Mouse (Mus musculus) kidney, embryonic 16.5 days (tissue): Measurements from ENCODE around the gene Mipep. TPM values are rescaled to one million over a fixed set of nuclear protein-coding genes. Genes with fewer than 3 reads are reported as not detected.

Experiments used
- ATAC-seq: fragments of 200-750 bp; cut with Nextera tagmentation; 2 replicates; pipeline ENCODE4 v1.8.0; 2017; ENCODE audit warnings: moderate TSS enrichment; ENCODE audit not compliant: low FRiP score, low TSS enrichment
- H3K27ac ChIP-seq: fragments of 300-500 bp; sonication (generic); 2 replicates; pipeline ENCODE4 v1.5.1; 2014; ENCODE audit warnings: low read length
- H3K27me3 ChIP-seq: fragments of 300-500 bp; sonication (generic); 2 replicates; pipeline ENCODE4 v1.6.1; 2014; ENCODE audit warnings: low read length, control low read depth, mixed read lengths; ENCODE audit not compliant: insufficient read depth
- H3K36me3 ChIP-seq: fragments of 300-500 bp; sonication (generic); 2 replicates; pipeline ENCODE4 v1.6.1; 2014; ENCODE audit warnings: low read length, control low read depth, mixed read lengths; ENCODE audit not compliant: insufficient read depth
- H3K4me1 ChIP-seq: fragments of 300-500 bp; sonication (generic); 2 replicates; pipeline ENCODE4 v1.6.1; 2014; ENCODE audit warnings: low read length, control low read depth, mixed read lengths; ENCODE audit not compliant: insufficient read depth
- H3K4me2 ChIP-seq: fragments of 300-500 bp; sonication (generic); replicated peaks from 2 replicates; pipeline ENCODE4 v1.6.1; 2014; ENCODE audit warnings: low read depth, low read length
- H3K4me3 ChIP-seq: fragments of 300-500 bp; sonication (generic); 2 replicates; pipeline ENCODE4 v1.5.1; 2014; ENCODE audit warnings: mild to moderate bottlenecking, low read length
- H3K9ac ChIP-seq: fragments of 300-500 bp; sonication (generic); replicated peaks from 2 replicates; pipeline ENCODE4 v1.6.1; 2014; ENCODE audit warnings: low read length
- H3K9me3 ChIP-seq: fragments of 300-500 bp; sonication (generic); 2 replicates; pipeline ENCODE4 v1.6.1; 2016; ENCODE audit warnings: low read length, control low read depth
- WGBS: fragments of 180-500 bp; shearing (Covaris S2); extraction: QIAGEN DNeasy Blood & Tissue Kit; methylation state at CpG from one replicate; pipeline ENCODE4 v1.1.7; 2014; 5-methylcytosine and 5-hydroxymethylcytosine counted together
- polyA plus RNA-seq: library from polyadenylated mRNA; unstranded; fragments of >200 nt; fragmentation: Nextera tagmentation; extraction: Ambion mirVana; gene quantifications from 2 replicates; pipeline ENCODE4 v1.2.1, GENCODE M21; 2015

The Mipep gene
- polyA plus RNA-seq, 1 experiment from 2014 or later: 24.6 TPM

- ATAC-seq: no peak
Observed at GRCm38 (mm10) chr14:60809881-60810280, 25.5 kb downstream of the Mipep start.

GRCm38 (mm10) chr14:60811547-60811946 lies 27.2 kb downstream of the Mipep start:
- Histone ChIP-seq H3K27me3 (no peaks in the 10 kb centered on the region), H3K4me1 (no peaks in the 10 kb centered on the region), H3K36me3 (0 out of 2 replicates have a peak, but pooled peaks cover 6% of the 10 kb centered on the region), H3K4me3 (no peak overlapping the region), H3K9me3 (no peaks in the 10 kb centered on the region), H3K4me2 (no peak overlapping the region), H3K9ac (no peak overlapping the region), H3K27ac (no peak overlapping the region)
- 86% methylated on average over 4 of the region's 4 CpGs for WGBS
- ATAC-seq: no peak

More at GRCm38 (mm10) chr14:60809881-60810280, 25.5 kb downstream of the Mipep start:
- 89% methylated on average over 8 of the region's 8 CpGs for WGBS
- Histone ChIP-seq H3K4me3 (no peak overlapping the region), H3K36me3 (0 out of 2 replicates have a peak, but pooled peaks cover 6% of the 10 kb centered on the region), H3K9ac (no peak overlapping the region), H3K27ac (no peak overlapping the region), H3K4me1 (no peaks in the 10 kb centered on the region), H3K27me3 (no peaks in the 10 kb centered on the region), H3K4me2 (no peak overlapping the region), H3K9me3 (no peaks in the 10 kb centered on the region)

GRCm38 (mm10) chr14:60815098-60815497 lies 30.7 kb downstream of the Mipep start:
- 85% methylated on average over 5 of the region's 5 CpGs for WGBS
- Histone ChIP-seq H3K36me3 (0 out of 2 replicates have a peak, but pooled peaks cover 9% of the 10 kb centered on the region), H3K27ac (no peak overlapping the region), H3K9ac (no peak overlapping the region), H3K4me2 (no peak overlapping the region), H3K27me3 (no peaks in the 10 kb centered on the region), H3K4me1 (no peaks in the 10 kb centered on the region), H3K9me3 (no peaks in the 10 kb centered on the region), H3K4me3 (no peak overlapping the region)
- no peak for ATAC-seq

- Histone ChIP-seq H3K4me3 (no peak overlapping the region), H3K36me3 (0 out of 2 replicates have a peak, but pooled peaks cover 3% of the 10 kb centered on the region), H3K27ac (no peak overlapping the region), H3K4me2 (no peak overlapping the region), H3K9ac (no peak overlapping the region), H3K4me1 (no peaks in the 10 kb centered on the region), H3K27me3 (no peaks in the 10 kb centered on the region), H3K9me3 (no peaks in the 10 kb centered on the region)
- WGBS: 75% methylated on average over 5 of the region's 5 CpGs
- ATAC-seq: no peak
Observed at GRCm38 (mm10) chr14:60818045-60818444, 33.7 kb downstream of the Mipep start.

- Histone ChIP-seq H3K27me3 (no peaks in the 10 kb centered on the region), H3K36me3 (peaks cover 34% of the 10 kb centered on the region), H3K4me3 (no peak overlapping the region), H3K4me1 (no peaks in the 10 kb centered on the region), H3K9ac (no peak overlapping the region), H3K27ac (no peak overlapping the region), H3K9me3 (peaks cover 6% of the 10 kb centered on the region), H3K4me2 (no peak overlapping the region)
- WGBS: 81% methylated on average over 2 of the region's 2 CpGs
- ATAC-seq: no peak
Observed at GRCm38 (mm10) chr14:60830096-60830495, 45.7 kb downstream of the Mipep start.

GRCm38 (mm10) chr14:60836709-60837108 lies 52.3 kb downstream of the Mipep start:
- peaks cover 19% of the 10 kb centered on the region for H3K36me3 ChIP-seq
- H3K4me2 ChIP-seq: no peak overlapping the region
- no peak overlapping the region for H3K9ac ChIP-seq
- WGBS: 88% methylated on average over 6 of the region's 6 CpGs
- no peak for ATAC-seq
- no peaks in the 10 kb centered on the region for H3K27me3 ChIP-seq
- peaks cover 5% of the 10 kb centered on the region for H3K9me3 ChIP-seq
- no peak overlapping the region for H3K27ac ChIP-seq
- H3K4me3 ChIP-seq: no peak overlapping the region
- no peaks in the 10 kb centered on the region for H3K4me1 ChIP-seq

GRCm38 (mm10) chr14:60839654-60840053 lies 55.3 kb downstream of the Mipep start:
- Histone ChIP-seq H3K4me1 (no peaks in the 10 kb centered on the region), H3K9me3 (no peaks in the 10 kb centered on the region), H3K4me2 (no peak overlapping the region), H3K27ac (no peak overlapping the region), H3K4me3 (no peak overlapping the region), H3K9ac (no peak overlapping the region), H3K36me3 (no peaks in the 10 kb centered on the region), H3K27me3 (no peaks in the 10 kb centered on the region)
- ATAC-seq: no peak
- WGBS: 82% methylated on average over 8 of the region's 8 CpGs

- H3K9me3 ChIP-seq: no peaks in the 10 kb centered on the region
- no peak for ATAC-seq
- 72% methylated on average over 14 of the region's 14 CpGs for WGBS
- no peak overlapping the region for H3K4me3 ChIP-seq
- peaks cover 6% of the 10 kb centered on the region; the same call in 1 of the 2 replicates for H3K4me1 ChIP-seq
- no peak overlapping the region for H3K4me2 ChIP-seq
- 0 out of 2 replicates have a peak, but pooled peaks cover 2% of the 10 kb centered on the region for H3K36me3 ChIP-seq
- no peaks in the 10 kb centered on the region for H3K27me3 ChIP-seq
- H3K9ac ChIP-seq: no peak overlapping the region
- no peak overlapping the region for H3K27ac ChIP-seq
Observed at GRCm38 (mm10) chr14:60841977-60842659, 57.7 kb downstream of the Mipep start.

GRCm38 (mm10) chr14:60843596-60843995 lies 59.2 kb downstream of the Mipep start:
- Histone ChIP-seq H3K9me3 (no peaks in the 10 kb centered on the region), H3K27me3 (no peaks in the 10 kb centered on the region), H3K36me3 (0 out of 2 replicates have a peak, but pooled peaks cover 2% of the 10 kb centered on the region), H3K4me2 (no peak overlapping the region), H3K27ac (no peak overlapping the region), H3K4me1 (peaks cover 6% of the 10 kb centered on the region; the same call in 1 of the 2 replicates), H3K9ac (no peak overlapping the region), H3K4me3 (no peak overlapping the region)
- no peak for ATAC-seq
- 71% methylated on average over 7 of the region's 7 CpGs for WGBS
